Mouse (Mus musculus) heart, embryonic 13.5 days (tissue): ENCODE measurements at regions not wholly inside any gene's neighbourhood (a gene's known extent, or its start where the extent isn't known, plus 50 kb on each side); places are given as distances from the start of the nearest gene placed in this dataset.
A peak's percentile ranks its signal among the peaks of the same experiment; 100 is the strongest.

ENCODE experiments used
- ATAC-seq: fragments of 200-750 bp; cut with Nextera tagmentation; 2 replicates; pipeline ENCODE4 v1.8.0; 2017; ENCODE audit warnings: moderate TSS enrichment; ENCODE audit not compliant: insufficient number of reproducible peaks, low FRiP score, low TSS enrichment; ENCODE audit errors: extremely low read depth
- H3K27ac ChIP-seq: fragments of 300-500 bp; sonication (generic); replicated peaks from 2 replicates; pipeline ENCODE4 v1.5.1; 2015; ENCODE audit warnings: moderate library complexity, mild to moderate bottlenecking, inconsistent platforms
- H3K27me3 ChIP-seq: fragments of 300-500 bp; sonication (generic); replicated peaks from 2 replicates; pipeline ENCODE4 v1.6.1; 2015; ENCODE audit warnings: mild to moderate bottlenecking, inconsistent platforms
- H3K36me3 ChIP-seq: fragments of 300-500 bp; sonication (generic); 2 replicates; pipeline ENCODE4 v1.6.1; 2015; ENCODE audit warnings: mild to moderate bottlenecking, inconsistent platforms
- H3K4me1 ChIP-seq: fragments of 300-500 bp; sonication (generic); 2 replicates; pipeline ENCODE4 v1.6.1; 2015; ENCODE audit warnings: inconsistent platforms
- H3K4me2 ChIP-seq: fragments of 300-500 bp; sonication (generic); 2 replicates; pipeline ENCODE4 v1.6.1; 2015; ENCODE audit warnings: inconsistent platforms, mild to moderate bottlenecking, moderate library complexity
- H3K4me3 ChIP-seq: fragments of 300-500 bp; sonication (generic); 2 replicates; pipeline ENCODE4 v1.5.1; 2015; ENCODE audit warnings: moderate library complexity, mild to moderate bottlenecking, inconsistent platforms
- H3K9ac ChIP-seq: fragments of 300-500 bp; sonication (generic); 2 replicates; pipeline ENCODE4 v1.6.1; 2015; ENCODE audit warnings: inconsistent platforms, mild to moderate bottlenecking, moderate library complexity
- H3K9me3 ChIP-seq: fragments of 300-500 bp; sonication (generic); 2 replicates; pipeline ENCODE4 v1.6.1; 2016; ENCODE audit warnings: inconsistent platforms
- WGBS: fragments of 180-500 bp; shearing (Covaris S2); methylation state at CpG from one replicate; pipeline ENCODE4 v1.1.7; 2015; ENCODE audit warnings: mixed read lengths; 5-methylcytosine and 5-hydroxymethylcytosine counted together

- H3K36me3 ChIP-seq, result no peaks in the 10 kb centered on the region
- no peaks in the 10 kb centered on the region for H3K9me3 ChIP-seq
- H3K27ac ChIP-seq, result no peak overlapping the region
- H3K4me3 ChIP-seq, result no peak overlapping the region
- WGBS, result 82% methylated on average over 8 of the region's 8 CpGs
- H3K4me2 ChIP-seq, result no peak overlapping the region
- ATAC-seq, result no peak
- no peaks in the 10 kb centered on the region for H3K27me3 ChIP-seq
- H3K9ac ChIP-seq, result no peak overlapping the region
- H3K4me1 ChIP-seq, result peaks cover 4% of the 10 kb centered on the region
These were observed 155.9 kb upstream of the Plcz1 start for GRCm38 (mm10) chr6:140197113-140197675.

DNA sequence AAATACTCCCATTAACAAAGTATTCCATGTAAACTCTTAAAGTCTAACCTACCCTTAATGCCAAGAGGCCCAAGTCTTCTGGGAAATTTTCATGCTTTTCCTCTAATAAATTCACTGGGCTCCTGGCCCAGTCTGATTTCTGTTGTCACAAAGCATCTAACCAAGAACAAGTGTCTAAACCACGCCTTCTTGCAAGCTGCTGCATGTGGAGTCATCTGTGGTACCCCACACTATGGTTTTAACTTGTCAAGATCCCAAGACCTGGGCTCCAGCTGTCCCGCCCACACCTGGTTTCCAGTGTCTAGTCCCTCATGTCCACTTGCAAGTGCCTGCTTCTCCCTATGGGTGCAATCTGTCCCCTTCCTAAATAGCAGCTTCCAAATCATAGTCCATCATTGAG, 153.0 kb upstream of the Plcz1 start:
- WGBS, result 71% methylated on average over 2 of the region's 2 CpGs
- H3K27ac ChIP-seq, result no peak overlapping the region
- no peaks in the 10 kb centered on the region for H3K36me3 ChIP-seq
- H3K9me3 ChIP-seq, result no peaks in the 10 kb centered on the region
- H3K4me2 ChIP-seq, result no peak overlapping the region
- H3K4me1 ChIP-seq, result no peaks in the 10 kb centered on the region
- ATAC-seq, result no peak
- H3K9ac ChIP-seq, result no peak overlapping the region
- H3K27me3 ChIP-seq, result no peaks in the 10 kb centered on the region
- H3K4me3 ChIP-seq, result no peak overlapping the region

DNA sequence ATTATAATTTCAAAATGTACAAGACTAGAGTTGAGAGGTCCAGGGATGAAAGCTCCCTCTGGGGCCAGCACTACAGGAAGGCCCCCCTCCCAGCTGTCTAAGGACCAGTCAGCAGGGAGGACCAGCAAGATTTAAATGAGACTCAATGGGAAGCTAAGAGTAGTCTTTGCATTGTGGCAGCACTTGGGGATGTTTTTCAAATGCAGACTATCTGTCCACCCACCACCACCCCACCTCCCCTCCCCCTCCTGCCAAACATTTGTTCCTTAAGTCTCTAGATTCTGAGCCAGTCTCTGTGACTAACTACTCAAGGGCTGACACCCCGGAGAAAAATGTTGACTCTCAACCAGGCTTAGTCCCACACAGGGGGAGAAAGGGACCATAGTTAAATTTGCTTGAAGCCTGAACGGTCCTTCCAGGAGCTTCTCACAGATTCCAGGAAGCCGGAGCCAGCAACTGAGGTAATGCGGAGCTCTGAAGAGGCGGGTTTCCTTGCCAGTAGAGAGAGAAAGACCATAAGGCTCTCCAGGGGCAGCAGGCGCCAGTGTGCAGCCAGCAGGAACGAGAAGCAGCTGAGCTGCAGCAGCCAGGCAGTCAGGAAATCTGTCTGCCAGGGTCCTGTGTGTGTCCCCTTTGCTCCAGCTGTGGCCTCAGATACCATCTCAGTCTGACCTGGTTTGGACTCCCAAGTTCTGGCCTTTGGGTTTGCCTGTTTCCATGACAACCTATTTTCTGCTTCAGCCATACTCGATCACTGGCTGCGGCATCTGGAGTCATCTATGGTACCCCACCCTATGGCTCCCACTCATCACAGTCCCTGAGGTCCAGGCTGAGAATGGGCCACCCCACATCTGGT, 152.1 kb upstream of the Plcz1 start:
- H3K27me3 ChIP-seq, result no peaks in the 10 kb centered on the region
- ATAC-seq, result no peak
- no peak overlapping the region for H3K4me3 ChIP-seq
- H3K27ac ChIP-seq, result no peak overlapping the region
- 35% methylated on average over 9 of the region's 9 CpGs for WGBS
- no peak overlapping the region for H3K9ac ChIP-seq
- no peaks in the 10 kb centered on the region for H3K36me3 ChIP-seq
- no peaks in the 10 kb centered on the region for H3K9me3 ChIP-seq
- no peaks in the 10 kb centered on the region for H3K4me1 ChIP-seq
- peak overlapping the region; percentile 29; the same call in 1 of the 2 replicates for H3K4me2 ChIP-seq

DNA sequence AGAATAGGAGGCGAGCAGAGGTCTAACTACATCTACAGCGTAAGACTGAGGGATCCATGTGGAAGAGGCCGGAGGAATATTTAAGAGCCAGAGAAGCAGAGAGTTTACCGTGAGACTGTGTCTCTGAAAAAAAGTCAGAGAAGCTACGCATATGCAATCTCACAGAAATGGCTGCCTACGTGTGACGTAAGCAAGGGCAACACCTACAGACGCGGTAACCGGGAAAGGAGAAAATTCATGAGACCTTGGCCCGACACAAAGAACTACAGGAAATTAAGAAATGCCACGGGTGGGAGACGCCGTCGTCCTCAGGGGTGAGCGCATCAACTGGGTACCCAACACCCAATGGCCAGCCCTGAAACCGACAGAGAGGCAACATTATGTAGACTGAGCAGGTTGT, 151.3 kb upstream of the Plcz1 start:
- H3K9me3 ChIP-seq, result no peaks in the 10 kb centered on the region
- H3K27me3 ChIP-seq, result no peaks in the 10 kb centered on the region
- no peak overlapping the region for H3K4me2 ChIP-seq
- H3K36me3 ChIP-seq, result no peaks in the 10 kb centered on the region
- no peak overlapping the region for H3K4me3 ChIP-seq
- H3K9ac ChIP-seq, result no peak overlapping the region
- no peak for ATAC-seq
- 82% methylated on average over 17 of the region's 17 CpGs for WGBS
- H3K27ac ChIP-seq, result no peak overlapping the region
- no peaks in the 10 kb centered on the region for H3K4me1 ChIP-seq

GRCm38 (mm10) chr6:140191341-140191740, 150.1 kb upstream of the Plcz1 start:
- Histone ChIP-seq H3K27me3 (no peaks in the 10 kb centered on the region), H3K4me3 (no peak overlapping the region), H3K9me3 (no peaks in the 10 kb centered on the region), H3K9ac (no peak overlapping the region), H3K27ac (no peak overlapping the region), H3K4me2 (no peak overlapping the region), H3K4me1 (no peaks in the 10 kb centered on the region), H3K36me3 (no peaks in the 10 kb centered on the region)
- WGBS, result 79% methylated on average over 4 of the region's 4 CpGs
- no peak for ATAC-seq

- Histone ChIP-seq H3K36me3 (no peaks in the 10 kb centered on the region), H3K4me3 (no peak overlapping the region), H3K27ac (no peak overlapping the region), H3K4me2 (no peak overlapping the region), H3K9ac (no peak overlapping the region), H3K4me1 (no peaks in the 10 kb centered on the region), H3K27me3 (no peaks in the 10 kb centered on the region), H3K9me3 (no peaks in the 10 kb centered on the region)
- no peak for ATAC-seq
- 74% methylated on average over 9 of the region's 9 CpGs for WGBS
These were observed 148.3 kb upstream of the Plcz1 start for GRCm38 (mm10) chr6:140189601-140190000.

GRCm38 (mm10) chr6:140187733-140188132, 146.5 kb upstream of the Plcz1 start:
- Histone ChIP-seq H3K27ac (no peak overlapping the region), H3K36me3 (no peaks in the 10 kb centered on the region), H3K27me3 (no peaks in the 10 kb centered on the region), H3K9ac (no peak overlapping the region), H3K9me3 (no peaks in the 10 kb centered on the region), H3K4me1 (no peaks in the 10 kb centered on the region), H3K4me3 (no peak overlapping the region), H3K4me2 (no peak overlapping the region)
- ATAC-seq, result no peak
- 73% methylated on average over 3 of the region's 3 CpGs for WGBS

DNA sequence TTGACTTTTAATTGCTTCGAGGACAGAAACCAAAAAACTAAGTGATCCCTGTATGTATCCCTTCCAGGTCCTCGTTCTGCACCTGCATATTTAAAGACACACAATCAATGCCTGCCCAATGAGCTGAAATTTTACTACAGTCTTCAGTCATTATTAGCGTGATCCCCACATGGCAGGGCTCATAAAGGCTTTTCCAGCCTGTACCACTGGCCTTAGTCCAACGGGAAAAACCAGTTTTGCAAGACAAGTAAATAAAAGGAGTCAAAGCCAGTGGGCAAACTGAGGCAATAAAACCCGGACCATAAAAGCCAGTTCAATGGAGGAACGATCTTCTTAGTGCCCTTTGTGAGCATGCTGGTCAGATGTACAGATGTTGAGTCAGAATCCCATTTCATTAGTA, 145.8 kb upstream of the Plcz1 start:
- H3K4me3 ChIP-seq, result no peak overlapping the region
- no peak overlapping the region for H3K27ac ChIP-seq
- no peak overlapping the region for H3K9ac ChIP-seq
- H3K9me3 ChIP-seq, result no peaks in the 10 kb centered on the region
- H3K36me3 ChIP-seq, result no peaks in the 10 kb centered on the region
- WGBS, result 71% methylated on average over 6 of the region's 6 CpGs
- ATAC-seq, result no peak
- H3K4me2 ChIP-seq, result no peak overlapping the region
- no peaks in the 10 kb centered on the region for H3K27me3 ChIP-seq
- no peaks in the 10 kb centered on the region for H3K4me1 ChIP-seq

DNA sequence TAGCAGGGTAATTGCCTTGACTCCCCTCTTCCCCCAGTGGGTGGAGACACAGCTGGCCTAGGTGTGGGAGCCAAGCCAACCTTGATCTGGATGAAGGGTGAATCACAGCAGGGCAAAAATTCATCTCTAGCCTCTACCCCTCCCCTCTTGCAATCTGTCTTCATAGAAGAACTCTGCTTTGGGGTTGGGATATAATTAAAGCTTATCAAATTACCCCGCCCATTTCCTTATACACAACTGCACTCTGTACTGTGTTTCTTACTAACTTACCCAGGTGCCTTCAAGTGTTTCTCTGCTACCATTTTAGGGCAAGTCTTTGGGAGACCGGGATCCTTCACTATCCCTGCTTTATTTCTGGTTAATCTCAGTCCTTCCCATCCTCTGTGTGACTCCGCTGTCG, 138.7 kb upstream of the Plcz1 start:
- no peak for ATAC-seq
- WGBS, result 71% methylated on average over 4 of the region's 4 CpGs

GRCm38 (mm10) chr6:140178425-140179193, 137.4 kb upstream of the Plcz1 start:
- no peaks in the 10 kb centered on the region for H3K9me3 ChIP-seq
- no peaks in the 10 kb centered on the region for H3K4me1 ChIP-seq
- H3K4me2 ChIP-seq, result no peak overlapping the region
- no peak overlapping the region for H3K9ac ChIP-seq
- WGBS, result 62% methylated on average over 12 of the region's 12 CpGs
- ATAC-seq, result no peak
- H3K4me3 ChIP-seq, result no peak overlapping the region
- H3K27me3 ChIP-seq, result no peaks in the 10 kb centered on the region
- H3K27ac ChIP-seq, result no peak overlapping the region
- H3K36me3 ChIP-seq, result no peaks in the 10 kb centered on the region

More for the DNA sequence above, 138.7 kb upstream of the Plcz1 start:
- Histone ChIP-seq H3K9me3 (no peaks in the 10 kb centered on the region), H3K27ac (no peak overlapping the region), H3K4me3 (no peak overlapping the region), H3K27me3 (no peaks in the 10 kb centered on the region), H3K4me1 (no peaks in the 10 kb centered on the region), H3K4me2 (no peak overlapping the region), H3K36me3 (no peaks in the 10 kb centered on the region), H3K9ac (no peak overlapping the region)

DNA sequence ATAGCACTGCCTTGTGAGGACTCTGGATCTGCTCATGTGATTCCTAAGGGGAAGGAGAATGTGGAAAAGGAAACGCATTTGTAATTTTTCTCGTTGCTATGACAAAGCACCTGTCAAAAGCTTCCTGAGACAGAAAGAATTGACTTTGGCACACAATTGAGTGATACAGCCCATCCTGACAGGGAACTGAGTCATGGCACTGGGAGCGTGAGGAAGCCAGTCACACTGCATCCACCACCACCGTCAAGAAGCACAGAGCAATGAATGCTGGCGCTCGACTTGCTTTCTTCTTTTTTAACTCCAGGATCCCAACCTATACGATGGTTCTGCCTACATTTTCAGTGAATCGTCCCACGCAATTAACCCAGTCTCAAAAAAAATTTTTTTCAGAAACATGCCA, 131.5 kb upstream of the Plcz1 start:
- ATAC-seq, result no peak

More for the DNA sequence above, 131.5 kb upstream of the Plcz1 start:
- no peaks in the 10 kb centered on the region for H3K4me1 ChIP-seq
- H3K9ac ChIP-seq, result no peak overlapping the region
- H3K4me3 ChIP-seq, result no peak overlapping the region
- no peak overlapping the region for H3K27ac ChIP-seq
- no peaks in the 10 kb centered on the region for H3K9me3 ChIP-seq
- no peak overlapping the region for H3K4me2 ChIP-seq
- no peaks in the 10 kb centered on the region for H3K27me3 ChIP-seq
- H3K36me3 ChIP-seq, result no peaks in the 10 kb centered on the region
- WGBS, result 77% methylated on average over 9 of the region's 9 CpGs
